Mouse (Mus musculus) liver, postnatal 0 days (tissue): ENCODE results near the gene Nell1. TPM values are rescaled to one million over a fixed set of nuclear protein-coding genes. Genes with fewer than 3 reads are reported as not detected.

ENCODE experiments used
- ATAC-seq: fragments of 200-750 bp; cut with Nextera tagmentation; 2 replicates; pipeline ENCODE4 v1.8.0; 2017; ENCODE audit warnings: mild to moderate bottlenecking, moderate library complexity
- DNase-seq: peaks from one replicate; pipeline ENCODE4 v3.0.0-alpha.2; 2016
- H3K27ac ChIP-seq: fragments of 300-500 bp; sonication (generic); 2 replicates; pipeline ENCODE4 v1.5.1; 2014; ENCODE audit warnings: antibody characterized with exemption, moderate library complexity, mild to moderate bottlenecking, low read depth
- H3K27me3 ChIP-seq: fragments of 300-500 bp; sonication (generic); 2 replicates; pipeline ENCODE4 v1.6.1; 2014; ENCODE audit warnings: low read length, control low read depth, mixed read lengths; ENCODE audit not compliant: insufficient read depth
- H3K36me3 ChIP-seq: fragments of 300-500 bp; sonication (generic); replicated peaks from 2 replicates; pipeline ENCODE4 v1.6.1; 2014; ENCODE audit warnings: mild to moderate bottlenecking, control low read depth, low read length, moderate library complexity, mixed read lengths; ENCODE audit not compliant: insufficient read depth
- H3K4me1 ChIP-seq: fragments of 300-500 bp; sonication (generic); 2 replicates; pipeline ENCODE4 v1.6.1; 2014; ENCODE audit warnings: antibody characterized with exemption, mild to moderate bottlenecking, control low read depth; ENCODE audit not compliant: insufficient read depth
- H3K4me2 ChIP-seq: fragments of 300-500 bp; sonication (generic); 2 replicates; pipeline ENCODE4 v1.6.1; 2014; ENCODE audit warnings: low read depth, mild to moderate bottlenecking, low read length, moderate library complexity, mixed read lengths
- H3K4me3 ChIP-seq: fragments of 300-500 bp; sonication (generic); 2 replicates; pipeline ENCODE4 v1.5.1; 2014; ENCODE audit warnings: low read depth, low read length
- H3K9ac ChIP-seq: fragments of 300-500 bp; sonication (generic); replicated peaks from 2 replicates; pipeline ENCODE4 v1.6.1; 2014; ENCODE audit warnings: mild to moderate bottlenecking, moderate library complexity
- H3K9me3 ChIP-seq: fragments of 300-500 bp; sonication (generic); 2 replicates; pipeline ENCODE4 v1.6.1; 2016; ENCODE audit warnings: mild to moderate bottlenecking, control low read depth, low read length, mixed read lengths
- CTCF ChIP-seq: sonication (generic); IDR thresholded peaks from 2 replicates; pipeline ENCODE4 v1.5.1; 2016; ENCODE audit warnings: antibody characterized with exemption, low read depth
- EP300 ChIP-seq: IDR thresholded peaks from 2 replicates; pipeline ENCODE4 v1.6.1; 2016; ENCODE audit warnings: antibody characterized with exemption, low read depth, mild to moderate bottlenecking
- WGBS: fragments of 180-500 bp; shearing (Covaris S2); extraction: QIAGEN DNeasy Blood & Tissue Kit; methylation state at CpG from one replicate; pipeline ENCODE4 v1.1.7; 2014; ENCODE audit not compliant: insufficient replicate concordance; 5-methylcytosine and 5-hydroxymethylcytosine counted together
- polyA plus RNA-seq: library from polyadenylated mRNA; unstranded; fragments of >200 nt; fragmentation: Nextera tagmentation; extraction: Ambion mirVana; gene quantifications from 2 replicates; pipeline ENCODE4 v1.2.1, GENCODE M21; 2015

The Nell1 gene
- polyA plus RNA-seq, 1 experiment from 2014 or later: not detected

DNA sequence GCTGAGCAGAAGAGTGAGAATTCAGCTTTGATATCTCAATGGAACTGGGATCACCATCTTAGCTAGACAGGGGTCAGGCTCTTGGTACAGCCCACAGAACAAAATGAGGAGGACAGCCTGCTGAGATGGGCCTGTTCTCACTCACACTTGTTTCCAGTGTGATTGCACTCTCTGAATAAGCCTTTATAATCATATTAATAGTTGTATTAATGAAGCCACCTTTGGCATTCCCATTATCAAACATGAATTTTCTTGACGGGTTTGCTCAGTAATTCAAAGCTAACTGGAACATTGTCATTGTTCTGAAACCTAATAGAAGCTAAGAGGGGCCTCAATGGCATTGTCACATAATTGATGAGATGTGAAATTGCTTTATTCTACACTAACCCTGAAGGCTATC is 875.6 kb downstream of the Nell1 start:
- H3K4me3 ChIP-seq: no peak overlapping the region
- TF ChIP-seq EP300: no peak
- TF ChIP-seq CTCF: no peak
- no peaks in the 10 kb centered on the region for H3K4me1 ChIP-seq
- no peak overlapping the region for H3K4me2 ChIP-seq
- H3K27ac ChIP-seq: no peak overlapping the region
- DNase-seq (no peak), ATAC-seq (no peak)
- H3K36me3 ChIP-seq: no peaks in the 10 kb centered on the region
- H3K9ac ChIP-seq: no peak overlapping the region
- no peaks in the 10 kb centered on the region for H3K9me3 ChIP-seq
- 57% methylated on average over 1 of the region's 1 CpGs for WGBS
- H3K27me3 ChIP-seq: no peaks in the 10 kb centered on the region

DNA sequence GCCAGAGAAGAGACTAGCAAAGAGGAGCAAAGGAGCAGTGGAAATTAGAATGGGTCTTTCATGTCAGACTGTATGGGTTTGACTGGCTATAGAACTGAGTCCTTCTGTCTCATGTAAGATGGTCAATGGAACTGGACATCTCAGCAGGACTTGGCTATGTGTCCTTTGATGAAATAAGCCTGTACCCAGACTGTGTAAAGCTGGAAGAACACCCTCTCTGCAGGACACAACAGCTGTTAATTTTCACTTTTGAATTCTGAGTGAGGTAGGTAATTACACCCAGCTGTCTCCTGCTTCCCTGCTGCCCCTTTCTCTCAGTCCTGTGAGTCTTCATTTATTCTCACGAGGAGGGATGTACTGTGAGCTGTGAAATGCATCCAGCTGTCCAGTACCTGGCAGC is 895.5 kb downstream of the Nell1 start:
- Histone ChIP-seq H3K9ac (no peak overlapping the region), H3K27me3 (no peaks in the 10 kb centered on the region), H3K4me1 (no peaks in the 10 kb centered on the region), H3K36me3 (no peaks in the 10 kb centered on the region), H3K4me3 (no peak overlapping the region), H3K4me2 (no peak overlapping the region), H3K9me3 (no peaks in the 10 kb centered on the region), H3K27ac (no peak overlapping the region)
- 55% methylated on average over 1 of the region's 1 CpGs for WGBS
- TF ChIP-seq EP300: no peak
- DNase-seq (no peak), ATAC-seq (no peak)

DNA sequence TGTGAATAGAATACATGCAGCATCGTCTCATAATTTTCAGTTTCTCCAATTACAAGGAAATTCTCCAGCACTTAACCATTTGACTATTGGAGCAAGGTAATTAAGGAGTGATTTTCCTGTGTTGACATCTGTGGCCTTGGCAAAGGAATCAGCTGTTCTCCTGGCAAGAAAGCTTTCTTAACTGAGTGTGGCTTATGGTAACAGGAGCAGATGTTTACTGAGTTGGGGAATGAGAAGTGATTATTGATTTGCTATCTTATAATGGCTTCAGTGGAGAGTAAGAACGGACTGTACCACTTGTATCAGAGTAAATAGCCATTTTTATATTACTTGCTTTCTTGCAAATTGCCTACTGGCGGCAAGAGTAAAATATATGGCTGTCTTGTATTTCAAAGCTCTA is 913.0 kb downstream of the Nell1 start:
- H3K4me3 ChIP-seq: no peak overlapping the region
- H3K9me3 ChIP-seq: no peaks in the 10 kb centered on the region
- no peak overlapping the region for H3K9ac ChIP-seq
- no peaks in the 10 kb centered on the region for H3K27me3 ChIP-seq
- no peaks in the 10 kb centered on the region for H3K4me1 ChIP-seq
- ATAC-seq: no peak
- no peak overlapping the region for H3K4me2 ChIP-seq
- TF ChIP-seq EP300 (no peak), CTCF (no peak)
- no peak for DNase-seq
- no peak overlapping the region for H3K27ac ChIP-seq
- no peaks in the 10 kb centered on the region for H3K36me3 ChIP-seq
- WGBS: 62% methylated on average over 3 of the region's 3 CpGs

DNA sequence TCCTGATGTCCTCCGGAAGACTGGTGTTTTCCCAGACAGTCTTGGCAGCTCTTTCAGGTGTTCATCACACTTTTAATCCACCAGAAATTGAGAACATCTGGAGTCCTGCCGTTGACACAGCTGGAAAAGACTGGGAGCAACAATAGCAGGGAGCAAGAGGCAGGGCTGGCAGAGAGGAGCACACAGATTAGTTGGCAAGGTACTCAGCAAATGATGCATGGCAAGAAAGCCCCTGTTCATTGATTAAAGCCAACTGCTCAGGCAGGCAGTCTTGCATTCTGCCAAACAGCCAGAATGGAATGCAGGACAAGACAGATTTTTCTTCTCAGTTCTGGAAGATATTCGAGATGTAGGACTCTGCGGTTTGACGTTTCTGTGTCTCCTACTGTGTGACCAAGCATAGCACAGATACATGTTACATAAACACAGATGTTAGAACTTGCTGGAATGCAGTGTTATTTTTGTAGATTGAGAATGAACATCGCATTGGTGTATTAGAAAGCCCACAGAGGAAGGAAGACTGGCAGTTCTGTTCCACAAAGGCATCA is 925.0 kb downstream of the Nell1 start:
- H3K9ac ChIP-seq: no peak overlapping the region
- WGBS: 69% methylated on average over 6 of the region's 6 CpGs
- DNase-seq (no peak), ATAC-seq (no peak)
- TF ChIP-seq CTCF (no peak), EP300 (no peak)
- H3K9me3 ChIP-seq: no peaks in the 10 kb centered on the region
- H3K4me1 ChIP-seq: no peaks in the 10 kb centered on the region
- H3K27me3 ChIP-seq: no peaks in the 10 kb centered on the region
- H3K36me3 ChIP-seq: no peaks in the 10 kb centered on the region
- H3K4me2 ChIP-seq: no peak overlapping the region
- no peak overlapping the region for H3K27ac ChIP-seq
- no peak overlapping the region for H3K4me3 ChIP-seq

Other genes starting within 250 kb of the Nell1 start
- gene Htatip2, start 215.7 kb upstream of the Nell1 start, polyA plus RNA-seq: 56.7 and 65.5 TPM in 2 replicates
- gene Prmt3, start 196.5 kb upstream of the Nell1 start, polyA plus RNA-seq: 14.6 and 16.2 TPM in 2 replicates
- gene Slc6a5, start 64.7 kb upstream of the Nell1 start, polyA plus RNA-seq: not detected in 2 replicates